Mouse (Mus musculus) duodenum, adult 2 months (tissue): ENCODE results near the gene Olfr112. TPM values are rescaled to one million over a fixed set of nuclear protein-coding genes. Genes with fewer than 3 reads are reported as not detected.

Source experiments
- polyA plus RNA-seq: library from polyadenylated mRNA; depleted of rRNA; stranded (reverse); fragments of >200 nt; gene quantifications from 2 replicates; pipeline ENCODE4 v1.2.3, GENCODE M21; 2012; ENCODE audit warnings: low replicate concordance; rRNA removed

Olfr112 gene
- polyA plus RNA-seq: not detected in 2 replicates

GRCm38 (mm10) chr17:37569351-37569750 is at the start of gene Olfr112:
Gene Olfr112 (minus strand): TSS chr17:37569451.

GRCm38 (mm10) chr17:37592643-37593042 is 23.4 kb upstream of the Olfr112 start, which contains the start of gene Olfr114:
Gene Olfr114 (minus strand): TSS chr17:37592743.

GRCm38 (mm10) chr17:37577563-37577962 is 8.3 kb upstream of the Olfr112 start, which contains the start of gene Olfr113:
Gene Olfr113 (minus strand): TSS chr17:37577663.

Other genes with a start within 250 kb of the Olfr112 start
- gene Olfr103, start 229.8 kb downstream of the Olfr112 start, polyA plus RNA-seq: not detected in 2 replicates
- not detected in 2 replicates for gene Olfr104-ps, start 209.9 kb downstream of the Olfr112 start, polyA plus RNA-seq
- gene Olfr105-ps, start 190.4 kb downstream of the Olfr112 start, polyA plus RNA-seq: not detected in 2 replicates
- gene Olfr106-ps, start 179.1 kb downstream of the Olfr112 start, polyA plus RNA-seq: not detected in 2 replicates
- gene Olfr107, start 170.2 kb downstream of the Olfr112 start, polyA plus RNA-seq: not detected in 2 replicates
- not detected in 2 replicates for gene Olfr108, start 124.0 kb downstream of the Olfr112 start, polyA plus RNA-seq
- not detected in 2 replicates for gene Olfr109, start 110.5 kb downstream of the Olfr112 start, polyA plus RNA-seq
- gene H2-M2, start 85.9 kb downstream of the Olfr112 start, polyA plus RNA-seq: 0.08 TPM in 1 of 2 replicates, not detected in the other
- gene Olfr110, start 77.0 kb downstream of the Olfr112 start, polyA plus RNA-seq: not detected in 2 replicates
- not detected in 2 replicates for gene Olfr111, start 61.4 kb downstream of the Olfr112 start, polyA plus RNA-seq
- not detected in 2 replicates for gene Olfr113, start 8.2 kb upstream of the Olfr112 start, polyA plus RNA-seq
- not detected in 2 replicates for gene Olfr114, start 23.3 kb upstream of the Olfr112 start, polyA plus RNA-seq
- not detected in 2 replicates for gene Olfr115, start 57.7 kb upstream of the Olfr112 start, polyA plus RNA-seq
- not detected in 2 replicates for gene Olfr116, start 57.7 kb upstream of the Olfr112 start, polyA plus RNA-seq
- not detected in 2 replicates for gene Olfr117, start 94.3 kb upstream of the Olfr112 start, polyA plus RNA-seq
- not detected in 2 replicates for gene Olfr118, start 97.5 kb upstream of the Olfr112 start, polyA plus RNA-seq
- gene Olfr119, start 127.1 kb upstream of the Olfr112 start, polyA plus RNA-seq: not detected in 2 replicates
- not detected in 2 replicates for gene Olfr120, start 152.4 kb upstream of the Olfr112 start, polyA plus RNA-seq
- gene Olfr121, start 179.4 kb upstream of the Olfr112 start, polyA plus RNA-seq: not detected in 2 replicates
- gene Olfr122, start 199.2 kb upstream of the Olfr112 start, polyA plus RNA-seq: not detected in 2 replicates
- not detected in 2 replicates for gene Olfr123, start 224.1 kb upstream of the Olfr112 start, polyA plus RNA-seq
- not detected in 2 replicates for gene Olfr124, start 230.4 kb upstream of the Olfr112 start, polyA plus RNA-seq